In genomic region chr4:152825185-152825584, GRCm38 (mm10) we compare ENCODE assay signal across 23 mouse cellular contexts.
DNase-seq lines count a peak whose midpoint lies in the region; ATAC-seq and TF ChIP-seq lines count a peak whose summit lies in the region.
"Had no signal": no experiment of that assay in that cellular context is flagged by ENCODE, and none has a peak within 500 bp of the region (broad histone marks: within the 10 kb centered on the region; RNA-seq: fewer than 3 reads in every experiment).

No protein-coding gene starts in this region.

- WGBS in forebrain, embryonic 11.5 days, result 22% methylated on average over 12 of the region's 12 CpGs
- WGBS in forebrain, embryonic 16.5 days, result 21% methylated on average over 12 of the region's 12 CpGs
- WGBS in lung, embryonic 14.5 days, result 16% methylated on average over 10 of the region's 12 CpGs

- peaks cover 7% of the 10 kb centered on the region; the same call in 1 of the 2 replicates for H3K9me3 ChIP-seq in forebrain, embryonic 11.5 days (ENCODE audit: control insufficient read depth, low read length)
- H3K9me3 ChIP-seq in forebrain, embryonic 16.5 days (ENCODE audit: control insufficient read depth, low read length), result peaks cover 11% of the 10 kb centered on the region
- 0 out of 2 replicates have a peak, but pooled peaks cover 6% of the 10 kb centered on the region for H3K9me3 ChIP-seq in lung, embryonic 14.5 days (ENCODE audit: low read depth, low read length)

- TF ChIP-seq CTCF in lung, embryonic 14.5 days (IDR thresholded peaks at IDR 0.05; ENCODE audit: low read depth), result no peak

- H3K4me3 ChIP-seq in forebrain, embryonic 11.5 days (ENCODE audit: low read depth, low read length), result no peak overlapping the region
- H3K4me3 ChIP-seq in forebrain, embryonic 16.5 days (replicated peaks; ENCODE audit: low read length), result no peak overlapping the region
- H3K4me3 ChIP-seq in lung, embryonic 14.5 days (ENCODE audit: low read depth, low read length), result no peak overlapping the region
- H3K4me3 ChIP-seq: embryonic facial prominence, embryonic 15.5 days; layer of hippocampus, adult 2 months; limb, embryonic 10.5 days; liver, embryonic 15.5 days; stomach, embryonic 15.5 days had no signal

- no peaks in the 10 kb centered on the region; the same call in 1 of the 2 replicates for H3K4me1 ChIP-seq in forebrain, embryonic 11.5 days (replicated peaks; ENCODE audit: control insufficient read depth, insufficient read depth, low read length)
- H3K4me1 ChIP-seq in forebrain, embryonic 16.5 days (replicated peaks; ENCODE audit: control insufficient read depth, insufficient read depth, low read length), result peaks cover 8% of the 10 kb centered on the region
- H3K4me1 ChIP-seq in lung, embryonic 14.5 days (ENCODE audit: insufficient read depth), result no peaks in the 10 kb centered on the region
- H3K4me1 ChIP-seq: embryonic facial prominence, embryonic 15.5 days; liver, embryonic 15.5 days; stomach, embryonic 15.5 days had no signal

- no peaks in the 10 kb centered on the region for H3K36me3 ChIP-seq in forebrain, embryonic 11.5 days (ENCODE audit: control insufficient read depth, insufficient read depth, low read length)
- no peaks in the 10 kb centered on the region for H3K36me3 ChIP-seq in forebrain, embryonic 16.5 days (ENCODE audit: control insufficient read depth, insufficient read depth)
- H3K36me3 ChIP-seq in lung, embryonic 14.5 days (ENCODE audit: insufficient read depth), result no peaks in the 10 kb centered on the region
- H3K36me3 ChIP-seq: embryonic facial prominence, embryonic 15.5 days; limb, embryonic 10.5 days; liver, embryonic 15.5 days; stomach, embryonic 15.5 days had no signal

- H3K27ac ChIP-seq in forebrain, embryonic 11.5 days (ENCODE audit: low read depth, low read length), result no peak overlapping the region
- no peak overlapping the region for H3K27ac ChIP-seq in forebrain, embryonic 16.5 days (ENCODE audit: low read length)
- no peak overlapping the region for H3K27ac ChIP-seq in lung, embryonic 14.5 days (ENCODE audit: low read depth)
- H3K27ac ChIP-seq: embryonic facial prominence, embryonic 15.5 days; hindbrain, embryonic 14.5 days; layer of hippocampus, adult 2 months; limb, embryonic 10.5 days; liver, embryonic 15.5 days; macrophage; stomach, embryonic 15.5 days had no signal

- H3K9ac ChIP-seq in forebrain, embryonic 11.5 days (ENCODE audit: low read length), result no peak overlapping the region
- no peak overlapping the region for H3K9ac ChIP-seq in forebrain, embryonic 16.5 days (replicated peaks; ENCODE audit: low read depth, low read length)
- H3K9ac ChIP-seq in lung, embryonic 14.5 days, result no peak overlapping the region
- H3K9ac ChIP-seq: embryonic facial prominence, embryonic 15.5 days; hindbrain, embryonic 14.5 days; liver, embryonic 15.5 days; stomach, embryonic 15.5 days had no signal

- no peaks in the 10 kb centered on the region for H3K27me3 ChIP-seq in forebrain, embryonic 11.5 days (ENCODE audit: control insufficient read depth, insufficient read depth, low read length)
- H3K27me3 ChIP-seq in forebrain, embryonic 16.5 days (replicated peaks; ENCODE audit: control insufficient read depth, insufficient read depth, low read length), result no peaks in the 10 kb centered on the region
- H3K27me3 ChIP-seq in lung, embryonic 14.5 days (ENCODE audit: insufficient read depth, low read length), result no peaks in the 10 kb centered on the region
- H3K27me3 ChIP-seq: embryonic facial prominence, embryonic 15.5 days; liver, embryonic 15.5 days; stomach, embryonic 15.5 days had no signal

- 0 out of 2 replicates have a peak overlapping the region, but pooled peaks have one; percentile 21 for H3K4me2 ChIP-seq in forebrain, embryonic 11.5 days (ENCODE audit: low read depth, low read length, severe bottlenecking)
- no peak overlapping the region for H3K4me2 ChIP-seq in forebrain, embryonic 16.5 days (ENCODE audit: low read length)
- H3K4me2 ChIP-seq in lung, embryonic 14.5 days, result no peak overlapping the region
- H3K4me2 ChIP-seq: embryonic facial prominence, embryonic 15.5 days; hindbrain, embryonic 14.5 days; liver, embryonic 15.5 days; stomach, embryonic 15.5 days had no signal

- peak; percentile 55 for DNase-seq in forebrain, embryonic 11.5 days (ENCODE audit: low spot score)
- peak; percentile 4 for DNase-seq in lung, embryonic 14.5 days
- DNase-seq in lung, postnatal 10 days, result no peak
- peak; percentile 36 for DNase-seq in embryo, embryonic 10 days (ENCODE audit: low spot score)
- DNase-seq in neural tube, embryonic 10.5 days (ENCODE audit: extremely low spot score, low spot score), result peak; percentile 19
- DNase-seq in right cerebral cortex, postnatal 14 days, result no peak
- DNase-seq: cerebellum, adult 11-12 months; cerebellum, postnatal 10 days; gastrocnemius, postnatal 10 days; kidney, postnatal 25 days; liver; right cerebral cortex, postnatal 4 days; thymus, postnatal 36 days had no signal

- no peak for ATAC-seq in forebrain, embryonic 11.5 days (replicated peaks; ENCODE audit: low FRiP score)
- no peak for ATAC-seq in forebrain, embryonic 16.5 days
- no peak for ATAC-seq in lung, embryonic 14.5 days (ENCODE audit: insufficient read depth)
- ATAC-seq in inflammation-experienced regulatory T-cells, adult 6 months, result no peak
- ATAC-seq: intestine, embryonic 16.5 days had no signal

Comparison
In these comparisons a context has a peak if more than half of its experiments do, and no peak if none do; other contexts are left out.
1. DNase-seq: peak in forebrain, embryonic 11.5 days (single experiment), lung, embryonic 14.5 days (single experiment), embryo, embryonic 10 days (single experiment) and neural tube, embryonic 10.5 days (single experiment); none in lung, postnatal 10 days (single experiment) and right cerebral cortex, postnatal 14 days (single experiment).